Mouse (Mus musculus): Measurements from ENCODE around the gene Arhgef10l.

DNA sequence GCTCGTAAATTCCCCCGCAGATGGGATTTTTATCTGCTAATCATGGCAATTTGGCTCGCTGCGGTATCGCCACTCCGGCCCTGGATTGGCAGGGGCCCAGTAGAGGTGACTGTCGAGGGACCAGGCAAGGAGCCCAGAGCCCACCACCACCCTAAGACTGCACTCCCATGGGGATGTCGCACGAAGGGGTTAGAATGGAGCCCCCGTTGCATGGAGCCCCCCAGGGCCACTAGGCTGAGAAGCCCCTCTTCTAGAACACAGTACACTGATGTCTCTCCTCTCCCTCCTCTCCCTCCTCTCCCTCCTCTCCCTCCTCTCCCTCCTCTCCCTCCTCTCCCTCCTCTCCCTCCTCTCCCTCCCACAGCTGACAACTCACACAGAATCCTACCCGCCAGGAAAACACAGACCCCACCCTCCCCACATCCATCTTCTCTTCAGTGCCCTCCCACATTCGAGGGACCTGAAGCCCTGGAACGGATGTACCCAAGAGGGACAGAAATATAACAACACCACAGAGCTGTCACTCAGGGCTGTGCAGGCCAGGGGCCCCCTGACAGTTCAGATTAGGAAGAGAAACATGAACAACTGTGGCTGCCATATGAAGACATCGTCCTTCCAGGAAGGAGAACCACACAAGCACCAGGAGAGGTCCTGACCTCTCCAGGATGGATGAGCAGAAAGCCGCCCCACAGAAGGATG lies 185.3 kb downstream of the Arhgef10l start:
- no peak for TF ChIP-seq USF1 (IDR thresholded peaks at IDR 0.05; ENCODE audit: low read depth, low read length)
- no peak for TF ChIP-seq CTCF (IDR thresholded peaks at IDR 0.05 in 2 of 3, conservative IDR thresholded peaks at IDR 0.05 in 1 of 3; ENCODE audit: control insufficient read depth in 1 of 3, insufficient read depth in 1 of 3, low read depth in 2 of 3, low read length in 3 of 3, poor library complexity in 1 of 3, severe bottlenecking in 1 of 3)
- no peak for TF ChIP-seq MAX (IDR thresholded peaks at IDR 0.05; ENCODE audit: low read length)
